Mouse (Mus musculus) cerebellum, adult 11-12 months (tissue): ENCODE data around the gene Camta1.

Experiments used
- DNase-seq: peaks from one replicate; pipeline ENCODE4 v3.0.0; 2022

The Camta1 gene

GRCm38 (mm10) chr4:151860441-151861331, 990 bp downstream of the Camta1 start:
- peak; percentile 72 for DNase-seq

GRCm38 (mm10) chr4:151859275-151859674, 2.4 kb downstream of the Camta1 start:
- no peak for DNase-seq

- no peak for DNase-seq
Measured at GRCm38 (mm10) chr4:151853949-151854348, 7.7 kb downstream of the Camta1 start.

- DNase-seq, result no peak
Measured at GRCm38 (mm10) chr4:151851179-151851578, 10.5 kb downstream of the Camta1 start.

GRCm38 (mm10) chr4:151842591-151842990, 19.1 kb downstream of the Camta1 start:
- no peak for DNase-seq

GRCm38 (mm10) chr4:151838518-151838917, 23.2 kb downstream of the Camta1 start:
- DNase-seq, result peak; percentile 57

- peak; percentile 30 for DNase-seq
Measured at GRCm38 (mm10) chr4:151835860-151836259, 25.8 kb downstream of the Camta1 start.

- peak; percentile 44 for DNase-seq
Measured at GRCm38 (mm10) chr4:151834536-151834935, 27.1 kb downstream of the Camta1 start.

- DNase-seq, result peak; percentile 36
Measured at GRCm38 (mm10) chr4:151833940-151834449, 27.7 kb downstream of the Camta1 start.

- no peak for DNase-seq
Measured at GRCm38 (mm10) chr4:151827840-151828239, 33.8 kb downstream of the Camta1 start.

- DNase-seq, result no peak
Measured at GRCm38 (mm10) chr4:151827356-151827755, 34.3 kb downstream of the Camta1 start.

- DNase-seq, result no peak
Measured at GRCm38 (mm10) chr4:151823963-151824362, 37.7 kb downstream of the Camta1 start.

GRCm38 (mm10) chr4:151822986-151823385, 38.7 kb downstream of the Camta1 start:
- DNase-seq, result no peak

GRCm38 (mm10) chr4:151817981-151818766, 43.5 kb downstream of the Camta1 start:
- no peak for DNase-seq

GRCm38 (mm10) chr4:151813711-151814110, 48.0 kb downstream of the Camta1 start:
- DNase-seq, result no peak

GRCm38 (mm10) chr4:151805685-151806084, 56.0 kb downstream of the Camta1 start:
- DNase-seq, result no peak

- no peak for DNase-seq
Measured at GRCm38 (mm10) chr4:151805046-151805445, 56.6 kb downstream of the Camta1 start.

- DNase-seq, result no peak
Measured at GRCm38 (mm10) chr4:151804208-151804607, 57.5 kb downstream of the Camta1 start.

- DNase-seq, result no peak
Measured at GRCm38 (mm10) chr4:151798630-151799029, 63.0 kb downstream of the Camta1 start.

GRCm38 (mm10) chr4:151793694-151794093, 68.0 kb downstream of the Camta1 start:
- DNase-seq, result no peak

- no peak for DNase-seq
Measured at GRCm38 (mm10) chr4:151786946-151787705, 74.5 kb downstream of the Camta1 start.

- DNase-seq, result no peak
Measured at GRCm38 (mm10) chr4:151780511-151780910, 81.2 kb downstream of the Camta1 start.

- DNase-seq, result no peak
Measured at GRCm38 (mm10) chr4:151779962-151780459, 81.7 kb downstream of the Camta1 start.
